Mouse (Mus musculus): ENCODE results near the gene Lhx2. TPM values are rescaled to one million over a fixed set of nuclear protein-coding genes. Genes with fewer than 3 reads are reported as not detected.

The Lhx2 gene
- polyA plus RNA-seq, 1 experiment, result 0.01 TPM

GRCm38 (mm10) chr2:38394977-38395868, 56.1 kb downstream of the Lhx2 start:
- Histone ChIP-seq H3K36me3 (ENCODE audit: control insufficient read depth) (no peaks in the 10 kb centered on the region), H3K4me1 (ENCODE audit: control insufficient read depth) (no peaks in the 10 kb centered on the region), H3K9me3 (ENCODE audit: control insufficient read depth, low read length) (no peaks in the 10 kb centered on the region), H3K4me3 (replicated peaks) (no peak overlapping the region), H3K27me3 (ENCODE audit: control insufficient read depth) (no peaks in the 10 kb centered on the region; the same call in 1 of the 2 replicates)
- TF ChIP-seq TAL1 (IDR thresholded peaks at IDR 0.05; ENCODE audit: low read length) (no peak), GATA1 (IDR thresholded peaks at IDR 0.05; ENCODE audit: low read length) (no peak)

GRCm38 (mm10) chr2:38395869-38396236, 56.8 kb downstream of the Lhx2 start:
- no peaks in the 10 kb centered on the region for H3K36me3 ChIP-seq (ENCODE audit: control insufficient read depth)
- H3K4me3 ChIP-seq (replicated peaks), result no peak overlapping the region
- H3K4me1 ChIP-seq (ENCODE audit: control insufficient read depth), result no peaks in the 10 kb centered on the region
- no peaks in the 10 kb centered on the region for H3K9me3 ChIP-seq (ENCODE audit: control insufficient read depth, low read length)
- H3K27me3 ChIP-seq (ENCODE audit: control insufficient read depth), result no peaks in the 10 kb centered on the region; the same call in 1 of the 2 replicates
- no peak for TF ChIP-seq GATA1 (IDR thresholded peaks at IDR 0.05; ENCODE audit: low read length)

GRCm38 (mm10) chr2:38397306-38397705, 58.2 kb downstream of the Lhx2 start:
- H3K27me3 ChIP-seq (ENCODE audit: control insufficient read depth), result no peaks in the 10 kb centered on the region
- H3K4me3 ChIP-seq (replicated peaks), result no peak overlapping the region
- no peak for TF ChIP-seq GATA1 (IDR thresholded peaks at IDR 0.05; ENCODE audit: low read length)
- no peak for TF ChIP-seq TAL1 (IDR thresholded peaks at IDR 0.05; ENCODE audit: low read length)
- H3K9me3 ChIP-seq (ENCODE audit: control insufficient read depth, low read length), result no peaks in the 10 kb centered on the region
- no peaks in the 10 kb centered on the region for H3K36me3 ChIP-seq (ENCODE audit: control insufficient read depth)
- no peaks in the 10 kb centered on the region for H3K4me1 ChIP-seq (ENCODE audit: control insufficient read depth)

GRCm38 (mm10) chr2:38397882-38398281, 58.8 kb downstream of the Lhx2 start:
- no peaks in the 10 kb centered on the region for H3K9me3 ChIP-seq (ENCODE audit: control insufficient read depth, low read length)
- H3K27me3 ChIP-seq (ENCODE audit: control insufficient read depth), result no peaks in the 10 kb centered on the region
- no peaks in the 10 kb centered on the region for H3K36me3 ChIP-seq (ENCODE audit: control insufficient read depth)
- H3K4me3 ChIP-seq (replicated peaks), result no peak overlapping the region
- H3K4me1 ChIP-seq (ENCODE audit: control insufficient read depth), result no peaks in the 10 kb centered on the region
- TF ChIP-seq TAL1 (IDR thresholded peaks at IDR 0.05; ENCODE audit: low read length) (no peak), GATA1 (IDR thresholded peaks at IDR 0.05; ENCODE audit: low read length) (no peak)

GRCm38 (mm10) chr2:38402611-38403010, 63.5 kb downstream of the Lhx2 start:
- TF ChIP-seq GATA1 (IDR thresholded peaks at IDR 0.05; ENCODE audit: low read length) (no peak), TAL1 (IDR thresholded peaks at IDR 0.05; ENCODE audit: low read length) (no peak)
- no peaks in the 10 kb centered on the region for H3K9me3 ChIP-seq (ENCODE audit: control insufficient read depth, low read length)
- H3K4me1 ChIP-seq (ENCODE audit: control insufficient read depth), result no peaks in the 10 kb centered on the region
- H3K4me3 ChIP-seq (replicated peaks), result no peak overlapping the region
- H3K36me3 ChIP-seq (ENCODE audit: control insufficient read depth), result no peaks in the 10 kb centered on the region
- no peaks in the 10 kb centered on the region for H3K27me3 ChIP-seq (ENCODE audit: control insufficient read depth)

- Histone ChIP-seq H3K9me3 (ENCODE audit: control insufficient read depth, low read length) (no peaks in the 10 kb centered on the region), H3K4me1 (ENCODE audit: control insufficient read depth) (no peaks in the 10 kb centered on the region), H3K27me3 (ENCODE audit: control insufficient read depth) (no peaks in the 10 kb centered on the region), H3K36me3 (ENCODE audit: control insufficient read depth) (no peaks in the 10 kb centered on the region), H3K4me3 (replicated peaks) (no peak overlapping the region)
- TF ChIP-seq TAL1 (IDR thresholded peaks at IDR 0.05; ENCODE audit: low read length) (no peak), GATA1 (IDR thresholded peaks at IDR 0.05; ENCODE audit: low read length) (no peak)
Observed at GRCm38 (mm10) chr2:38403231-38403630, 64.2 kb downstream of the Lhx2 start.

- Histone ChIP-seq H3K27me3 (ENCODE audit: control insufficient read depth) (no peaks in the 10 kb centered on the region), H3K9me3 (ENCODE audit: control insufficient read depth, low read length) (no peaks in the 10 kb centered on the region), H3K4me1 (ENCODE audit: control insufficient read depth) (no peaks in the 10 kb centered on the region), H3K4me3 (replicated peaks) (no peak overlapping the region), H3K36me3 (ENCODE audit: control insufficient read depth) (no peaks in the 10 kb centered on the region)
- TF ChIP-seq TAL1 (IDR thresholded peaks at IDR 0.05; ENCODE audit: low read length) (no peak), GATA1 (IDR thresholded peaks at IDR 0.05; ENCODE audit: low read length) (no peak)
Observed at GRCm38 (mm10) chr2:38404007-38404596, 65.0 kb downstream of the Lhx2 start.

GRCm38 (mm10) chr2:38405356-38405755, 66.3 kb downstream of the Lhx2 start:
- Histone ChIP-seq H3K4me3 (replicated peaks) (no peak overlapping the region), H3K9me3 (ENCODE audit: control insufficient read depth, low read length) (no peaks in the 10 kb centered on the region), H3K4me1 (ENCODE audit: control insufficient read depth) (no peaks in the 10 kb centered on the region), H3K36me3 (ENCODE audit: control insufficient read depth) (no peaks in the 10 kb centered on the region), H3K27me3 (ENCODE audit: control insufficient read depth) (no peaks in the 10 kb centered on the region)
- TF ChIP-seq TAL1 (IDR thresholded peaks at IDR 0.05; ENCODE audit: low read length) (no peak), GATA1 (IDR thresholded peaks at IDR 0.05; ENCODE audit: low read length) (no peak)

- Histone ChIP-seq H3K4me3 (replicated peaks) (no peak overlapping the region), H3K9me3 (ENCODE audit: control insufficient read depth, low read length) (no peaks in the 10 kb centered on the region), H3K4me1 (ENCODE audit: control insufficient read depth) (no peaks in the 10 kb centered on the region), H3K27me3 (ENCODE audit: control insufficient read depth) (peaks cover 9% of the 10 kb centered on the region; the same call in 1 of the 2 replicates), H3K36me3 (ENCODE audit: control insufficient read depth) (no peaks in the 10 kb centered on the region)
- no peak for TF ChIP-seq TAL1 (IDR thresholded peaks at IDR 0.05; ENCODE audit: low read length)
- no peak for TF ChIP-seq GATA1 (IDR thresholded peaks at IDR 0.05; ENCODE audit: low read length)
Observed at GRCm38 (mm10) chr2:38409309-38409708, 70.2 kb downstream of the Lhx2 start.
